Mouse (Mus musculus) embryo, embryonic 9.5 days (tissue): ENCODE measurements around the gene Chrnb4.
A peak's percentile ranks its signal among the peaks of the same experiment; 100 is the strongest.

ENCODE experiments used
- DNase-seq: peaks from one replicate; pipeline ENCODE4 v3.0.0-alpha.2; 2017; ENCODE audit errors: extremely low spot score

The Chrnb4 gene

DNA sequence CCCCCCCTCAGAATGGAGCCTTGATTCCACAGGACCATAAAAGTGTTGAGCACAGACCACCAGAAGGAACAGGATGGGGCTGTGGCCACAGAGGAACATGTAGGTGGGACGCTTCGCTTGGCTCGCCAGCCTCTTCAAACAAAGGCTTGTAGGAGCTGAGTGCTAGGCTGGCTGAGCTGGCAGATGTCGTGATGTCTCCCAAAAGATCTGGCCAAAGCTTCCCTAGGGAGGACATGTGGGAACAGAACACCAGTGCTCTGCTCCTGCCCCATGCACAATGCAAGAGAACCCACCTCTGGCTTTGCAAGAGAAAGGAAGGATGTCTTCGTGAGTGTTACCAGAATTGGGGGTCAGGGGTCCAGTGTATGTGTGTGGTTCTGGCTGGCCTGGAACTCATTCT lies 25.3 kb downstream of the Chrnb4 start:
- no peak for DNase-seq

GRCm38 (mm10) chr9:55016926-55017325 lies 31.7 kb downstream of the Chrnb4 start:
- DNase-seq: no peak

- no peak for DNase-seq
These were observed 37.8 kb downstream of the Chrnb4 start for GRCm38 (mm10) chr9:55010588-55011350.

DNA sequence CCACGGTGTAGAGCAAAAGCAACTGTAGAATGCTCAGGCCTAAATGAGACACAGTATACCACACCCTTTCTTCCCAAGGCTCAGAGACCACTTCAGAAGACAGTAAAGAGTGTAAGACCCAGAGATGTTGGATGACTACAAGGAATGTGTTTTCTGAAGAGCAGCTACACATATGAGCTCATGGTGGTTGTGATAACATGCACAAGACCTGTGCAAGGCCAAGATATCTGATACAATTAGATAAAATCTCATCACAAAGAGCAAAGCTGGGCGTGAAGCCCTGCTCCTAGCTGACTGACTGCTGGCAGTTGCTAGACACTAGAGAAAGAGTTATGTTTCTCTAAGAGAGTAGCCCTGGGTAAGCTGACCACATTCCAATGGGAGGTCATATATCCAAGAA lies 38.9 kb downstream of the Chrnb4 start:
- no peak for DNase-seq

DNA sequence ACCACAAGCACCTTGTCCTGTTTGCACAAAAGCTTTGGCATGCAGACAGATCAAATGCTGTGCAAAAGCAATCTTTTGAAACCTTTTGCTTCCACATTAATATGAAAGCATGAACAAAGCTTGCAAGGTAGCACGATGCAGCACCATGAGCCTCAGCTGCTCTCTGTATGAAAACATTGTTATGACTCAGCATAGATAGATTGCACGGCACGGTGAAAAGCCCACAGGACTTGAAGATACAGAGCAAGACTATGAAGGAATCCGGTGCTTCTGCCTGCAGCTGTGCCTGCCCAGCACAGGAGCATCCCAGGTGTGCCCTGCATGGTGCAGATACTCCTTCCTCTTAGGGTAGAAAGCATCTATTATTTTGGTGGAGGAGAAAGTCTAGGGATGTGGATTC lies 45.0 kb downstream of the Chrnb4 start:
- no peak for DNase-seq

- no peak for DNase-seq
These were observed 52.9 kb downstream of the Chrnb4 start for GRCm38 (mm10) chr9:54995645-54996044.

DNA sequence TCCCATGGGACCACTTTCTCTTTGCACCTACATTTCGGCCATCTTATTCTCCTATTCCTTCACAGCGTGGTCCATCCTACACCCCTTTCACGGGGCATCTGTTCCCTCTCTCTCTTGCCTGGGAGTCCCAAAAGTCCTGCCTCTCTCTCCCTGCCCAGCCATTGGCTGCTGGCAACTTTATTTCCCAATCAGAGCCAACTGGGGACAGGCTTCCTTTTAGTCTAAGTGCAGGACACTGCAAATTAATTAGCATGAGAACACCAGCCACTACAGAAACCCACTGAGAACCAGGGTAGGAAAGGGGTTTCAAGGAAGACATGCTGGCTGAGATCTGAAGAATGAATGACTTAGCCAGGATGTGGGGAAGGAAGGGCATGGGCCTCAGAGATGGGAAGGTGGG lies 54.2 kb downstream of the Chrnb4 start:
- DNase-seq: no peak

DNA sequence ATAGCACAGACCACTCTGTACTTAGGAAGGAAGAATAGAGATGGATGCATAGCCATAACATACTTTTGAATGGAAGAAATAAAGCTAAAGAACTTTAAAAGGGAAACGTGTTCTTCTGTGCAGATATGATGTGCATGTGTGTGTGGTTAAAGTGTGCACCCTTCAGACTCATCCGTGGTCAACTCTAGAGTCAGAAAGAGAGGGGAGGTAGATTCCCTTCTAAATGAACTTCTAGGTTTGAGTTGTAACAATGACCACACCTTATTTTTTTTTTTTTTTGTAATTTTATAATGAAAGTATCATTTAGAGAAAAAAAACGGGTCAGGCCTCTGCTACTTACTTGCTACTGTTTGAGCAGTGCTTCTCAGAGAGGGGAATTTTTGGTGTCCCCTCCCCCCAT lies 58.2 kb downstream of the Chrnb4 start:
- no peak for DNase-seq

DNA sequence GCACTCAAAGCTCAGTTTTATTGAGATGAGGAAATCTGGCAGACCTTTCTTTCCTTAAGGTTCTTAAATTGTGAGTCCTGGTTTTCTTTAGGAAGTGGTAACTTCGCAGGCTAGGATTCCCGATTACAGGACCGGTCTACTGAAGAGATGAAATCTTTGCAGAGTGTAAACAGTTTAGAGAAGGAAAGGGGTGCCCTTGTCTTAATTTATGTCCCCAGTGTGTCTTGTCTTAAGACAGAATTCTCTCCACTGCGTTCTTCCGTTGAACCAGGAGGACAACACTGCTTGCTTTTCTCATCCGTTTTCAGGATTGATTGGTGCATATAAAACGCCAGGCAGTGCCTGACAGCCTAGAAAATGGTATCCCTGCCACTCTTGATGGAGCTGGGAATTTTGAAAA lies 66.2 kb downstream of the Chrnb4 start:
- DNase-seq: peak; percentile 27

GRCm38 (mm10) chr9:54981291-54982191 lies 67.0 kb downstream of the Chrnb4 start:
- peak; percentile 82 for DNase-seq

- DNase-seq: no peak
These were observed 67.9 kb downstream of the Chrnb4 start, which contains the start of gene Chrna5 for GRCm38 (mm10) chr9:54980674-54981073. Gene Chrna5 (plus strand): TSS chr9:54980880.
